Mouse (Mus musculus): ENCODE data around the gene Zfp526. TPM values are rescaled to one million over a fixed set of nuclear protein-coding genes. Genes with fewer than 3 reads are reported as not detected.
A peak's percentile ranks its signal among the peaks of the same experiment; 100 is the strongest.

Gene Zfp526
- 10 to 100 TPM; 11.2 to 12.5 (median 11.7) TPM for total RNA-seq (2022)

GRCm38 (mm10) chr7:25221102-25221883 lies at the start of gene Zfp526:
Zfp526 (plus strand) TSS chr7:25221425.
- peak; percentile 97 for DNase-seq (ENCODE audit: low spot score in 2 of 2)

DNA sequence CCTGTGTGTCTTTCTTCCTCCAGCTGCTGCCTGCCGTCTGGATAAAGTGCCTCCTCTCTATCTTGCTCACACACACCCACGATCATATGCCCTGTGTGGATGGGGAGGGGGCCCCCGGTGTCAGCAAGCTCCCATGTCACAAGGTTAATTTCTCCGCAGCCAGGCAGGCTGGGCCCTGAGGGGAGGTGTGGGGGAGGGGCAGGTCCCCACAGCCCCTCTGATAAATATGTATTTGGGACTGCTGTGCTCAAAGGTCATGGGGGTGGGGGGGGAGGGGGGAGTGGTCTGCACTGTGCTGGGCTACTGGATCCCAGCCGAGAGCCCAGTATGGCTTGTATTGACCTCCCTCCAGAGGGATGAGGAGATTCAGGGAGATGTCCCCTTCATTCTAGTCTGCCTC lies 48.6 kb upstream of the Zfp526 start:
- DNase-seq (ENCODE audit: low spot score in 2 of 2): no peak

DNA sequence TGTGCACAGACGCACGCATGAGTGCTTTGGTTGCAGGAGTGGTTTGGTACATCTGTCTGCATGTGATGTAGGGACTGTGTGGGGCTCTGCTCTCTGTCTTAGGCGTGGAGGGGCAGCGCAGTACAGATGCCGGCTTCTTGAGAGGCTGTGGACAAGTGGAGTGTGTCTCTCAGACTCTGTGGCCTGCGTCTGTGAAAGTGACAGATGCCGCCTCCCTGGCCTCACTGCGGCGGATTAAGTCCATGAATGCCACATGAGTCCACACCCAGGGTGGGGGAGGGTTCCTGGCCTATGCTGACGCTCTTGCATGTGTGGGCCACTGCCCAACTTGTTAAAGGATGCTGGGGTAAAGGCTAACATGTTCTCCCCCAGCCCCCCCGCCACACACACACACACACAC lies 46.9 kb upstream of the Zfp526 start:
- DNase-seq (ENCODE audit: low spot score in 2 of 2): no peak

GRCm38 (mm10) chr7:25178317-25178716 lies 42.9 kb upstream of the Zfp526 start:
- peak in 1 of 2 experiments; percentile 16 for DNase-seq (ENCODE audit: low spot score in 2 of 2)

DNA sequence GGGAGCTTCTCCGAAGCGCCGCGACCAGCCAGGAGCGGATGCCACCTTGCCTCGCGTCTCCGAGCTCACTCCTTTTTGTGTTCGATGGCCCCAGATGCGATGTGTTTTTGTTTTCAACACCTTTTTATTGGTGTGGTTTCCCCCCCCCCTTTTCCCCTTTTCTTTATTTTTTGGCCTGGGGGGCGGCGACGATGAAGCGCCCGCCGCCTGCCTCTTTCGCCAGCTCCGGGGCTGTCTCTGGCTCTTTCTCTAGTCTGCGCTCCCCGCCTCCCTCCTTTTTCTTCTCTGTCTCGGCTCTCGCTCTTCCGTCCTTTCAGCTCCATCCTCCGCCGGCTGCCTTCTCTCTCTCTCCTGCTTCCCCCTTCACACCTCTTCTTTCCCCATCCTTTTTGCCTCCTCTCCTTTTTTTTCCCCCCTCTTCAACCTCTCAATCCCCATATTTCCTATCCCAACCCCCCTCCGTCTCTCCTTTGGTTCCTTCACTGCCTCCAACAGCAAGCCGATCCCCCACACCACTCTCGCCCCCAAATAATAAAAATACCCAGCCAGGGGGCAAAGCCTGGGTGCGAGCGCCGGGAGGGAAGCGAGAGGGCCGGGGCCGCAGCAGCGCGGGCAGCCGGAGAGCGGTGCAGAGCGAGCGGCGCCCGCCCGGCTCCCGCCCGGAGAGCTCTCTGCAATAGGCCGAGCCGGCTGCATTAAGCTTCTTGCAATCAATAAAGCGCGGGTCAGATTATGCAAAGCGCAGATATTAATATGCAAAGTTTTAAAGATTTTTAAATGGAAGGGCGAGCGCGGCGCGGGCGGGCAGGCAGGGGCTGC lies 42.2 kb upstream of the Zfp526 start:
- peak in 1 of 2 experiments; percentile 22 for DNase-seq (ENCODE audit: low spot score in 2 of 2)

- DNase-seq (ENCODE audit: low spot score in 2 of 2): peak; percentile 70 to 81
Observed at GRCm38 (mm10) chr7:25179606-25180161, 41.5 kb upstream of the Zfp526 start, which contains the start of gene Pou2f2. Pou2f2 (minus strand) TSS chr7:25179726.

- DNase-seq (ENCODE audit: low spot score in 2 of 2): no peak
Observed at GRCm38 (mm10) chr7:25180512-25180911, 40.7 kb upstream of the Zfp526 start.

DNA sequence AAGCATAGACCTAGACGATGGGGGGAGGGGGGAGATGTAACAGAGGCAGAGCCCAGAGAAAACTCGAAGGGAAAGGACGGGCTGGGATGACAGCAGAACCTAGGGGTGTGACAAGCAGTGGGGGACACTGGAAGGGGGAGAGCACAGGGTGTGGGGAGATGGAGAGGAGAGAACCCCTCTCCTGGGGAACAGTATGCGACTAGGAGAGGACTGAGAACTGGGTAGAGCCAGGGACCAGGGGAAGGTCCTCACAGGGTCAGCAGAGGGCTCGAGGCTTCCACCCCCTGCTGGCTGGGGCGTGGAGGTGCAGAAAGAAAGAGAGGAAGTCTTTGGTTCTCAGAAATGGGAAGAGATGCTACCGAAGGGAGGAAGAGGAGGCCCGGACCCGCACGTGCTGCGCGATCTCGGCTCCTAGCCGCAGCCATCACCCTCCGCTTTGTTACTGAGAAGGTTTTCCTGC lies 39.9 kb upstream of the Zfp526 start:
- DNase-seq (ENCODE audit: low spot score in 2 of 2): no peak

DNA sequence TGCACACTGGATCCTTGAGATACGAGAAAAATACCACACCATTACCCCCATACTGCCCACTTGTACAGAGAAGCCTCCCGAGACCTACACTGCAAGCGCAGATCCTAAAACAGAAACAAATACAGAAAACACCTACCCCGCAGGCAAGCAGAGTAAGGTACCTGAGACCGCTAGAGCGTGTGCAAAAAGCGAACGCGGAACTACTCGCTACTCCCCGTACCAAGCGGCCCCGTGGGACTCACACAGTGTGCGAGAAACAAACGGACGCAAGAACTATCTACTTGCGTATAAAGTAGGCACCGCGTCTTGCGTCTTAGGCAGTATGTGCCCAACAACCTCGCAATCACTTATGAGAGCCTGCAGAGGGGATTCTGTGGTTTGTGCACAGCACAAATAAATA lies 39.4 kb upstream of the Zfp526 start:
- no peak for DNase-seq (ENCODE audit: low spot score in 2 of 2)

DNA sequence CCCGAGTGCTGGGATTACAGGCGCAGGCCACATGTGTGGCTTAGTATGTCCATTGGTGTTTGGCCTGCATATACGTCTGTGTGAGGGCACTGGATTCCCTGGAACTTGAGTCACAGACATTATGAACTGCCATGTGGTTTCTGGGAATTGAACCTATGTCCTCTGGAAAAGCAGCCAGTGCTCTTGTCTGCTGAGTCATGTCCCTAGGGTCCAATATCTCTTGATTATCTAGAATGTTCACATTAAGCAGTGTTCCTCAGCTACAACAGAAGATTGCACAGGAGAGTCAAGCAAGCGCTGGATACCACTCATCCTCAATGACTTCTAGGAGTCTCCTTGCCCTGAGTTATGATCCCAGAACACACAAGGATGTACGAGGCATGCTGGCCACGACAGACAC lies 37.1 kb upstream of the Zfp526 start:
- DNase-seq (ENCODE audit: low spot score in 2 of 2): no peak

GRCm38 (mm10) chr7:25187662-25188650 lies 33.3 kb upstream of the Zfp526 start:
- DNase-seq (ENCODE audit: low spot score in 2 of 2): peak; percentile 76 to 88

- DNase-seq (ENCODE audit: low spot score in 2 of 2): no peak
Observed at GRCm38 (mm10) chr7:25190806-25191205, 30.4 kb upstream of the Zfp526 start.

GRCm38 (mm10) chr7:25192110-25192509 lies 29.1 kb upstream of the Zfp526 start:
- no peak for DNase-seq (ENCODE audit: low spot score in 2 of 2)

DNA sequence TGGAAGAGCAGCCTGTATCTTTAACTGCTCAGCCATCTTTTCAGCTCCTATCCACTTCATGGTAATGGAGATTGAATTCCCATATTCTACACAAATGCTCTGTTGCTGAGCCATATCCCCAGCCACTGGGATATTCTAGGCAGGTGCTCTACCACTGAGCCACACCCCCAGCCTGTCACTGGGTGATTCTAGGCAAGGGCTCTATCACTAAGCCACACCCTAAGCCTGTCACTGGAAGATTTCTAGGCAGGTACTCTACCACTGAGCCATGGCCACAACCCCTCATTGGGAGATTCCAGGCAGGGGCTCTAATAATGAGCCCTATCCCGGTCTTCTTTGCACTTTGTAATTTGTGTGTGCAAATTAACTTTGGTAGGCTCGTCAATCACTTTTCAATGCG lies 26.1 kb upstream of the Zfp526 start:
- DNase-seq (ENCODE audit: low spot score in 2 of 2): no peak

GRCm38 (mm10) chr7:25196107-25196506 lies 25.1 kb upstream of the Zfp526 start:
- DNase-seq (ENCODE audit: low spot score in 2 of 2): no peak

GRCm38 (mm10) chr7:25197384-25198018 lies 23.7 kb upstream of the Zfp526 start:
- DNase-seq (ENCODE audit: low spot score in 2 of 2): no peak

DNA sequence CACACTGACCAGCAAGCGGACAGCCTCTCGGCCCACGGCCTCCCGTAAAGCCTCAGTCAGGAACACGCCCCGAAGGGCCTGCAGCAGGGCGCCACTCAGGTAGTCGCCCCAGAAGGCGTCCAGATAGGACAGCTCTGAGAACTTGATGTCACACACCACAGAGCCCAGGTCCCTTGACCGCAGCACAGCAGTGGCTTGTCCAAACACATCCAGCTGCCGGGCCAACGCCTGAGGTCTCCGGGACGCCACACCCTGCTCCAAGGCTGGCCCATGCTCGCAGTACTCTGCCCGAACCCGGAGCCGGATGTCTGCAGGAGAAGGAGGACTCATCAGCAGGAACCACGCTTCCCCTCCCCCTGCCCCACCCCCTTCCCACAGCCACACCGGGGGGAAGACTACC lies 17.6 kb upstream of the Zfp526 start:
- DNase-seq (ENCODE audit: low spot score in 2 of 2): no peak

DNA sequence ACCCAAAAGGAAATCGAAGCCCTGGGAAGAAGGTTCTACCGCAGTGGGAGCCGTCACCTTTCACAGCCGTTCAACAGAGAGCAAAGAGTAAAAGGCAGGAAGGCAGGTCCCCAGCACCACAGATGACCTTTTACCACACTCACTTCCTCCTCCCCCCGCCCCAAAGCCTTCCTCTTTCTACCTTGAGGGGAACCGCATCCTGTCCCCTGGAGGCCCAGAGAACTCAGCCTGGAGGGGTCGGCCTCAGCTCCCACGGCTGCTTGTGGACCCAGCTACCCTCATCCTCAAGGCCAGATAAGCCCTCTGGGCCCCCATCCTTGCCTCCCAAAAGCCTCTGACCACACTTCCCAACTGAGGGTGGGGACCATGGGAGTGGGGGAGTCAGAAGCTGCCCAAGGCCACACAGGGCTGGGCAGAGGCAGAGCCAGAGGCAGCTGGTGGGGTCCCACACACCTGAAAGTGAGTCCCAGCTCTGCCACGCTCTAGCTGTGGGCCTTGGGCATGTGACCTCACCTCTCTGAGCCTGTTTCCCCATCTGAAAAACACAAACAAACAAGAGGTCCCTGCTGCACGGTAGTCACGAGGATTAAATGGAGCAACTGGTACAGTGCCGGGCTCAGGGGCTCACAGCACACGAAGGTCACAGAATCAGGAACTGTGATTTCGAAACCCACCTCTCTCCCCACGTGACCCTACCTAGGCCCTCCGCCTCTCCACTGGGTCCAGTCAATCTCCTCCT lies 15.7 kb upstream of the Zfp526 start:
- no peak for DNase-seq (ENCODE audit: low spot score in 2 of 2)

- DNase-seq (ENCODE audit: low spot score in 2 of 2): no peak
Observed at GRCm38 (mm10) chr7:25206094-25206830, 15.0 kb upstream of the Zfp526 start.
